Mouse (Mus musculus): ENCODE measurements around the gene Igf1. TPM values are rescaled to one million over a fixed set of nuclear protein-coding genes. Genes with fewer than 3 reads are reported as not detected.

Igf1 gene
- total RNA-seq, 2 experiments from 2014 or later, result 18.5 to 19.9 TPM

DNA sequence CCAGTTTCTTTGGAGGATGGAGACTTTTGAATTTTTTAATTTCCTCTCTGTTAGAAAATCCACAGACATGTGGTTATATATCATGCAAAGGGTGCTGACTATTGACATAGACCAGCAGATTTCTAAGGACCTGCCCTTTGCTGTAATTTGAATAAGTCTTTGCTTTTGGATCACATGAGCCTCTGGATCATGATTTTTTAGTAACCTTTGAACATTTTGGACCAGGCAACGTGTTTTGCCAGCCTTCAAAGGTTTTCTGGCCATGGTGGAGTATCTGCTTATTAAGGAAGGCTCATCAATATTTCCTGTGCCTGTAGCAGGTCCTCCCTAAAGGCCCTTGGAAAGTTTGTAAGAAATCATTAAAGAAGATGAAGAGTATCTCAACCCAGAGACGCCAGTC lies 37.3 kb downstream of the Igf1 start:
- DNase-seq (ENCODE audit: low spot score in 2 of 2), result no peak

DNA sequence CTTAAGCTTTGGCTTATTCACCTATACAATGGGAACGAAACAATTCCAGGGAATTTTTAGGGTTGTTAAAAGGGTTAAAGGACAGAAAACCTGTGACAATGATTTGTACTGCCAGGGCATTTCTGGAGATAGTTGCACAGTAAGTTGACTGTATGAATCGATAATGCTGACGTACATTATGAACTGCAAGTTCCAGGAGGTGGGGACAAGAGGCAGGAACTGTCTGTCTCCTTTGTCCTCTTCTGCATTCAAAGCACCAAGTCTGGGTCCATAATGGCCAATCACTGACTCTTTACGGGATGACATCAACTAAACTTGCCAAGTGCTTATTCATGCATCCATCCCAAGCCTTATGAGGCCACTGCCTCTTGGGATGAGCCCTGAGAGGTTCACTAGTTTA lies 39.3 kb downstream of the Igf1 start:
- no peak for DNase-seq (ENCODE audit: low spot score in 2 of 2)

GRCm38 (mm10) chr10:87898826-87899225 lies 40.8 kb downstream of the Igf1 start:
- no peak for DNase-seq (ENCODE audit: low spot score in 2 of 2)

DNA sequence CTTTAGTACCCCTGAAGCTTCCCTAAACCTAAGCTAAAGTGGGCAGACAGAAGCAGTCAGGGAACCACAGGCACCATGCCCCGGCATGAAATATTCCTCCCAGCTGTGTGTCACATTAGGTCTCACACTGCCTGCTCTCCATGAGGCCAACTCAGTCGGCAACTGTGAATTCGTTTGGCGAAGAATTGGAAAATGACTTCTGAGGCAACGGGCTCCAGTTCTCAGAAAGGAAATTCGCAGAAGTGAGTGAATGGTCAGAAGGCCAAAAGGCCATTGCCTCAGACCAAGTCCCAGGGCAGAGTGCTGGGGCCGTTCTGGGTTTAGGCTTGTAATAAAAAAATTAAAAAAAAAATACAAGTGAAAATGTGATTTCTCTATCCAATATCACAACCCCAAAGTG lies 43.9 kb downstream of the Igf1 start:
- no peak for DNase-seq (ENCODE audit: low spot score in 2 of 2)

- peak; percentile 19 to 24 for DNase-seq (ENCODE audit: low spot score in 2 of 2)
Observed at GRCm38 (mm10) chr10:87904324-87904723, 46.3 kb downstream of the Igf1 start.

DNA sequence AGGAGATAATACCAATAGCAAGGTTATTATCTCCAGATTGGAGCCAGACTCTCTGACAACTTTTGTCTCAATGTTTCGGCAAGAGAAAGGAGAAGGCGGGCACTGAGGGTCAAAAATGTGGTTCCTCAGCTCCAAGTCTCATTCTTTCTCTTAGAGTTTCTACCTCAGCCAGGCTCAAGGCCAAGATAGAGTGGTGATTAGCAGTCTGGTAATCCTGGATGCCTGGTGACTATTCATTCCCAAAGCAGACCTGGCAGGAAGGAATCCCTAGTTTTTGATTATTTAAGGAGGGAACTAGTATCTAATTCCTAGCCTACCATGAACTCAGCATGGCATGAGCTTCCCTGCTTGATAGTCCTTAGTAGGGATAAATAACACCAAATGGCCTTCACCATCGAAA lies 47.0 kb downstream of the Igf1 start:
- no peak for DNase-seq (ENCODE audit: low spot score in 2 of 2)

- no peak for DNase-seq (ENCODE audit: low spot score in 2 of 2)
Observed at GRCm38 (mm10) chr10:87906121-87906520, 48.1 kb downstream of the Igf1 start.

GRCm38 (mm10) chr10:87906757-87907307 lies 48.8 kb downstream of the Igf1 start:
- no peak for DNase-seq (ENCODE audit: low spot score in 2 of 2)

DNA sequence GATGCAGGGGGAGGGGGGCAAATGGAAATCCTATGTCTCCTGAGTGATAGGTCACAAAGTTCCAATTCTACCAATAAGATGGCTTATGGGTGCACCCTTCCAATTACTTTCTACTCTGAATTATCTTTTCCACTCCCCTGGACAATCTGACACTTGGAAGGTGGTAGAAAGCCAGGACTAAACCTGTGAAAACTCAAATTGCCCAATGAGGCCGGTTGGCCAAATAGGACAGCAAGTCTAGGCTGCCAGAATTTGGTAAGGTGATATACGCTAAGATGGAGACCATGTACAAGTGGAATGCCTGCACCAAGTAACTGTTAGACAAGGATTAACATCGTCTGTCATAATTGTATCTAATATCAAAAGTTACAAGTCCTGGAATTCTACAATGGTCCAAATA lies 55.8 kb downstream of the Igf1 start:
- DNase-seq (ENCODE audit: low spot score in 2 of 2), result no peak

DNA sequence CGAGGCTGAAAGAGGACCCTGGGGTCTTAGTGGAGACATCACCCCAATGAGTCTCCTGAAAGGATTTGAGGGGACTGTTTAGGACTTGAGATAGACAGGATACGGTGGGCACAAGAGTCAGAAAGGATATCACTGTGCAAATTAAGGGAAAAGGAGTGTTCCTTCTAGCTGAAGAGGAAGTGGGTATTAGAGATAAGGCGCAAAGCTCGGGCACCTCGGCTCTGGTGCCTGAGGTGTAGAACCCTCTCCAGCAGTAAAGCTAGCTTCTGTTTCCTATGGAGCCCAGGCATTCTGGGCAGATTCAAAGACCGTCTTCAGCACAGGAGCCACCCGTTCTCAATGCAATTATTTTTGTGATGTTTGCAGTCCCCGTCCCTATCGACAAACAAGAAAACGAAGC lies 56.9 kb downstream of the Igf1 start:
- DNase-seq (ENCODE audit: low spot score in 2 of 2), result no peak

DNA sequence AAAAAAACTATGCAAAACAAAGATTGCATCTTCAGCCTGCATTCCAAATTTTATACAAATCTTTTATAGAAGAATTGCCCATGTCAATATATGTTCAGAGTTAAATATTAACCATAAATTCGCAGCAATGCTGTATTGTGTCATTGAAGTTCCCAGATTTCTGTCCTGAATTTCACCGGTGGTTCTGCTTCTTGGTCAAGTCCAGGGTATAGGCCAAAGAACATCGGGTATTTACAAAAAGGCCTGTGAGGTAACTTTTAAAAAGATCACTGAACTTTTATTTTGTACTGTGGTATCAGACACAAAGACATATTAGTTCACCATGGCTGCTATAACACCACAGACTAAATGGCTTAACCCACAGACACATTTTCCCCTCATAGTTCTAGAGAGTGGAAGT lies 57.7 kb downstream of the Igf1 start:
- DNase-seq (ENCODE audit: low spot score in 2 of 2), result no peak

DNA sequence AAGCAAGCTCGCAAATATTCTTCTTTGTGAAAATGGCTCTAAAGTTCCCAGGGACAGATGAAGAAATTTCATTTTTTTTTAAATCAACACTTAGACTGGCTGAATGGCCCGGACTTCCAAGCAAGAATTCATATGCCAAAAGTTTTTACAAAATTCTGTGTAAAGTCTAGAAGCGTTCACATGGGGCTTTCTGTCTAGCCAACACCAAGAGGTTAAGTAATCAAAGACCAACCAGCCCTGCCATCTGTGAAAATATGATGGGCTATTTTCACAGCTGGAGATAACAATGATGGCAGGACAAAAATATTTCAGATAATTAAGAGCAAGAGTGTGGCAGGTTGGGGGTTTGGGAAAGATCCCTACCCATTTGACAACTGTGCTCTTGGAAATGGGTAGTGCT lies 64.2 kb downstream of the Igf1 start:
- no peak for DNase-seq (ENCODE audit: low spot score in 2 of 2)

GRCm38 (mm10) chr10:87926564-87926963 lies 68.5 kb downstream of the Igf1 start:
- DNase-seq (ENCODE audit: low spot score in 2 of 2), result no peak

DNA sequence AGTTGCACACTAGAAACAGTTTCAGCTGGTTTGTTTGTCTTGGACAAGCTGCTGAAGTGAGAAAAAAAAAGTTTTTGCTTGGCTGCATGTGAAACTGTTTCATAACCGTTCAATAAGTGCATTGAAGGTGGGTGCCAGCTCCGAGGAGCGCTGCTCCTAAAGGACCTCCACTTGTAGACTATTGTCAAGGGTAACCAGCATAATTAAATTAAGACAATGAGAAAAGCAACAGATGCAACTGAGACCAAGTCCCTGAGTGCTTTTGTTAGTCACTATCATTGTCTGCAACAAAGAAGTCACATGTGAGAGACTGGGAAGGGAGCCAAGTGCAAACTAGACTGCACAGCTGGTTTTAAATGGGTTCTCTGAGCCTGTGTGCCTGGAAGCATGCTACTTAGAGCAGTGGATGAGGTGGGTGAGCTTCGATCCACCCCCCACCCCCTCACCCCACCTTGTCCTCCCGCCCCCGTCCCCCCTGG lies 69.1 kb downstream of the Igf1 start:
- DNase-seq (ENCODE audit: low spot score in 2 of 2), result peak; percentile 32 to 47

GRCm38 (mm10) chr10:87948192-87948591 lies 90.1 kb downstream of the Igf1 start:
- DNase-seq (ENCODE audit: low spot score in 2 of 2), result no peak

DNA sequence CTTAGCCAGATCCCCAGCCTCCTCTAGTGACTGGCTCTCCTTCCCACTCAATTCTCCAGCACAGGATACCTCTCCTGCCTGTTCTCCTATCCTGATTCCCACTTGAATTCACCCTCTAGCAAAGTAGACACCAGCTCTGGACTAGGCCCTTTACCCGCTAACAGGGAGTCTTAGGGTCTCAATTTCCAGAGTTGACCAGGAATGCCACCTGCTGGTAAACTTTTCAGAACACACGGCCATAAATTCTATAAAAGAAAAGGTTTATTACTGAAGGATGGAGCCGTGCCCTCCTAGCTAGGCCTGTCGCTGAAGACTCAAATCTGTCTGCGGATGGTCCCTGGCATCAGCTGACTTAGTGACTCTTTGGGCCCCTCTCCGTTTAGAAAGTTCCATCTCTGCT lies 113.5 kb downstream of the Igf1 start:
- DNase-seq (ENCODE audit: low spot score in 2 of 2), result no peak

- no peak for DNase-seq (ENCODE audit: low spot score in 2 of 2)
Observed at GRCm38 (mm10) chr10:87973911-87974631, 116.0 kb downstream of the Igf1 start.

GRCm38 (mm10) chr10:87985375-87985774 lies 127.3 kb downstream of the Igf1 start:
- no peak for DNase-seq (ENCODE audit: low spot score in 2 of 2)

- DNase-seq (ENCODE audit: low spot score in 2 of 2), result no peak
Observed at GRCm38 (mm10) chr10:87986201-87986600, 128.1 kb downstream of the Igf1 start.
